Mouse (Mus musculus): ENCODE results near the gene Flt1. TPM values are rescaled to one million over a fixed set of nuclear protein-coding genes. Genes with fewer than 3 reads are reported as not detected.
A peak's percentile ranks its signal among the peaks of the same experiment; 100 is the strongest.

The Flt1 gene
- total RNA-seq, 1 experiment = 5.1 TPM

DNA sequence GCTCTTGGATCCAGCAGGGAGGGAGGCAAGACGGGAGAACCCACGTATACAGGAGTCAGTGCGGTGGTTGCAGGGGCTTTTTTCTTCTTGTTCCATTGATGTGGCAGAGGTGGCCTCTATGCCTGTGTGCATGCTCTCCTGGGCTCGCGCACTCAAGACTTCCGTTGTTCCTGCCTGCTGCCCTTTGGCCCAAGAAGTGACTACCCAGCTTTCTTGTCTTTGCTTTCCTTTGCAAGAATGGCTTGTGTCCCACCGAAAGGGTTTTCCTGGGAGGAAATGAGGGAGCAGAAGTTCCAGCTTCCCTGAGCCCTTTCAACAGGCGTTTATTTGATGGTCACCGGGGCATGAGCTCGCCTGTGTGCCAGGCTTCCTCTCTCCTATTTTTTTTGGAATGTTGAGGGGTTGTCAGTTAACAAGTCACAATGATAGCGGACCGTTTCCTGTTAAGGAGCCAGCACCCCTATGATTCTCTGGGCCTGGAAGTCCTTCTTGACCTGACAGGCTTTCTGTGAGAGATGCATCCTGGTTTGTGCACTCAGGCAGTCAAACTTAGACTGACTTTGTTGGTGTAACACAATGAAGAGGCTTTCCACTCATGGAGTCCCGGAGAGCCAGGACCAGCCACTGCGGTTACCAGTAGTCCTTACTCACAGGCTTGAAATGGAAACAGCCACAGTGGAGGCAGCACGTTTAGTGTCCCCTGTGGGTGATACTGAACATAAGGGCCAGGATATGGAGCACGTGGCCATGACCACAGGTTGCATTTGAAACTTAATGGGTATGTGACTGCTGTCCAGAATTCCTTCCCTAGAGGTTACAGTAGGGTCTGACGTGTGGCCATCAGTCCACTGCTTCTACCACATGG is 95.2 kb downstream of the Flt1 start:
- TF ChIP-seq CHD2 (IDR thresholded peaks at IDR 0.05; ENCODE audit: low read depth, low read length) (no peak), ZNF384 (IDR thresholded peaks at IDR 0.05; ENCODE audit: low read depth, low read length) (no peak)
- in situ Hi-C loops (cut with MboI; ENCODE audit: low sequenced_read_pairs in 2 of 2, unreplicated experiment in 2 of 2) = no loop called here
- Histone ChIP-seq H3K4me3 (ENCODE audit: insufficient read depth in 1 of 2, low read depth in 1 of 2, low read length in 2 of 2, poor library complexity in 1 of 2, severe bottlenecking in 1 of 2) (no peak overlapping the region), H3K36me3 (ENCODE audit: control insufficient read depth, insufficient read depth, low read length, poor library complexity, severe bottlenecking) (no peaks in the 10 kb centered on the region), H3K9ac (ENCODE audit: insufficient read depth, low read depth, low read length, poor library complexity, severe bottlenecking) (no peak overlapping the region), H3K27ac (ENCODE audit: insufficient read depth, low read depth, low read length, poor library complexity, severe bottlenecking) (no peak overlapping the region), H3K9me3 (ENCODE audit: control insufficient read depth, insufficient read depth, low read depth, low read length) (no peaks in the 10 kb centered on the region), H3K4me1 (ENCODE audit: control insufficient read depth in 2 of 2, insufficient read depth in 2 of 2, low read length in 2 of 2, poor library complexity in 1 of 2) (no peaks in the 10 kb centered on the region)
- no peak for DNase-seq (ENCODE audit: low read depth, low spot score)

DNA sequence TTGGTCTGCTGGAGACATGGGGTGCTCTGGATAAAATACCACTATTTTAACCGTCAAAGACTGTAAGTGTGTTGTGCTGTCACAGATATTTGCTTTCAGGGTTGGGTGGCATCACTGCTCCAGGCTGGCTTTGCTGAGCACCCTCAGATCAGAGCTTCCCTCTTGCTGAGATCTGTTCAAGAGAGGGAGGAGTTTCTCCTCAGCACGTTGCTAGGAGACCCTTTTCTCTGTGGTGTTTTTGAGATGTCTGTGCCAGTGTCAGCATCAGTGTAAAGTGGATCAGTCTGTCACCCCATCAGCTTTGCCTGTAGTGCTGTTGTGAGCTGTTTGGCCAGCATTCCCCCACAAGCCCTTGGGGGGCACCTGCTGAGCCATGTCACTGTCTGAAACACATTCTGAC is 98.9 kb downstream of the Flt1 start:
- no peaks in the 10 kb centered on the region for H3K9me3 ChIP-seq (ENCODE audit: control insufficient read depth, insufficient read depth, low read depth, low read length)
- in situ Hi-C loops (cut with MboI; ENCODE audit: low sequenced_read_pairs in 2 of 2, unreplicated experiment in 2 of 2) = no loop called here
- TF ChIP-seq ZNF384 (IDR thresholded peaks at IDR 0.05; ENCODE audit: low read depth, low read length) = no peak
- no peak for TF ChIP-seq ZC3H11A (IDR thresholded peaks at IDR 0.05; ENCODE audit: borderline replicate concordance, low read depth, low read length)
- no peak for TF ChIP-seq HCFC1 (IDR thresholded peaks at IDR 0.05; ENCODE audit: borderline replicate concordance, insufficient read depth, low read length)
- no peak for TF ChIP-seq MAFK (IDR thresholded peaks at IDR 0.05; ENCODE audit: insufficient read depth, low read depth, low read length)
- no peak for TF ChIP-seq CHD2 (IDR thresholded peaks at IDR 0.05; ENCODE audit: low read depth, low read length)

DNA sequence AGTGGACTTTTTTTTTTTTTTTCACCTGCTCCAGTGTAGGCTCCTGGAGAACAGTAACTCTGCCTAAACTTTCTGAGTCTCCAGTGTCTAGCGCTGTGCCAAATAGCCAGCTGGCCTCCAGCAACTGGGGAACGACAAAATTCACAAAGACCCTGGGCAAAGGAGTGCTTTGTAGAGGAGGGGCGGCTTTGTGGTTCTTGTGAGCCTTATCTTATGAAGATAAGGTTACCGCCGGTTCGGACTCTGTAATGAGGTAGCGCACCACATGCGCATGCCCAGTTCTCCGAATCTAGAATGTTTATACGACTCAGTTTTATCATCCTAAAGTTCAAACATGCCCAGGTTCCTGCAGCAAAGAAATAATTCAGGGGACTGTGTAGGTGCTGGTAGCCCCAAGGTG is 102.1 kb downstream of the Flt1 start:
- H3K9me3 ChIP-seq (ENCODE audit: control insufficient read depth, insufficient read depth, low read depth, low read length) = no peaks in the 10 kb centered on the region
- H3K4me3 ChIP-seq (ENCODE audit: insufficient read depth in 1 of 2, low read depth in 1 of 2, low read length in 2 of 2, poor library complexity in 1 of 2, severe bottlenecking in 1 of 2) = no peak overlapping the region

More for the DNA sequence above, 98.9 kb downstream of the Flt1 start:
- Histone ChIP-seq H3K27ac (ENCODE audit: insufficient read depth, low read depth, low read length, poor library complexity, severe bottlenecking) (no peak overlapping the region), H3K9ac (ENCODE audit: insufficient read depth, low read depth, low read length, poor library complexity, severe bottlenecking) (no peak overlapping the region), H3K4me1 (ENCODE audit: control insufficient read depth in 2 of 2, insufficient read depth in 2 of 2, low read length in 2 of 2, poor library complexity in 1 of 2) (no peaks in the 10 kb centered on the region), H3K36me3 (ENCODE audit: control insufficient read depth, insufficient read depth, low read length, poor library complexity, severe bottlenecking) (no peaks in the 10 kb centered on the region), H3K4me3 (ENCODE audit: insufficient read depth in 1 of 2, low read depth in 1 of 2, low read length in 2 of 2, poor library complexity in 1 of 2, severe bottlenecking in 1 of 2) (no peak overlapping the region)
- no peak for DNase-seq (ENCODE audit: low read depth, low spot score)

DNA sequence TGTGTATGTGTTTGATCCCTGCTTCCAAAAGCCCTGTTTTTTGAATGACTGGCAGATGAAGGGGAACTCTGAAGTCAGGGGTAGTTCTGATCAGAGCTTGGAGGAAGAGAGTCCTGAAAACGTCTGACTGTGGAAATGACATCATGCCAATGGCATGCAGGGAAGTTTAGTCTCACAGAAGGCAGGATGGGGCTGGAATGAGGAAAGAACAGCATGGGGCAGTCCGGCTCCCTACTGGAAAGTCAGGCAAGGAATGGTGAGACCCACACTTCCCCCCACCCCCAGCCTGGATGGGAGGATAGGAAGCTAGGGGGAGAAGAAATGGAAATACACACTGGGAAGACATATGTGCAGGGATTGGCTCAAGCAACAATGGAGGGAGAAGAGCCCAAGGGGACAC is 105.6 kb downstream of the Flt1 start:
- Histone ChIP-seq H3K36me3 (ENCODE audit: control insufficient read depth, insufficient read depth, low read length, poor library complexity, severe bottlenecking) (no peaks in the 10 kb centered on the region), H3K27ac (ENCODE audit: insufficient read depth, low read depth, low read length, poor library complexity, severe bottlenecking) (no peak overlapping the region), H3K4me1 (ENCODE audit: control insufficient read depth in 2 of 2, insufficient read depth in 2 of 2, low read length in 2 of 2, poor library complexity in 1 of 2) (peaks cover 0 to 8% of the 10 kb centered on the region in 2 experiments; a peak in 2 of 4 replicates), H3K9me3 (ENCODE audit: control insufficient read depth, insufficient read depth, low read depth, low read length) (no peaks in the 10 kb centered on the region), H3K4me3 (ENCODE audit: insufficient read depth in 1 of 2, low read depth in 1 of 2, low read length in 2 of 2, poor library complexity in 1 of 2, severe bottlenecking in 1 of 2) (no peak overlapping the region), H3K9ac (ENCODE audit: insufficient read depth, low read depth, low read length, poor library complexity, severe bottlenecking) (no peak overlapping the region)
- in situ Hi-C loops (cut with MboI; ENCODE audit: low sequenced_read_pairs in 2 of 2, unreplicated experiment in 2 of 2) = no loop called here
- peak; percentile 59 for DNase-seq (ENCODE audit: low read depth, low spot score)
- TF ChIP-seq ZNF384 (IDR thresholded peaks at IDR 0.05; ENCODE audit: low read depth, low read length) (no peak), ZC3H11A (IDR thresholded peaks at IDR 0.05; ENCODE audit: borderline replicate concordance, low read depth, low read length) (no peak), CHD2 (IDR thresholded peaks at IDR 0.05; ENCODE audit: low read depth, low read length) (no peak), HCFC1 (IDR thresholded peaks at IDR 0.05; ENCODE audit: borderline replicate concordance, insufficient read depth, low read length) (no peak), MAFK (IDR thresholded peaks at IDR 0.05; ENCODE audit: insufficient read depth, low read depth, low read length) (no peak)

More for the DNA sequence above, 102.1 kb downstream of the Flt1 start:
- no peak overlapping the region for H3K27ac ChIP-seq (ENCODE audit: insufficient read depth, low read depth, low read length, poor library complexity, severe bottlenecking)
- no peak for DNase-seq (ENCODE audit: low read depth, low spot score)
- in situ Hi-C loops (cut with MboI; ENCODE audit: low sequenced_read_pairs in 2 of 2, unreplicated experiment in 2 of 2) = no loop called here
- TF ChIP-seq CHD2 (IDR thresholded peaks at IDR 0.05; ENCODE audit: low read depth, low read length) (no peak), ZC3H11A (IDR thresholded peaks at IDR 0.05; ENCODE audit: borderline replicate concordance, low read depth, low read length) (no peak), HCFC1 (IDR thresholded peaks at IDR 0.05; ENCODE audit: borderline replicate concordance, insufficient read depth, low read length) (no peak), ZNF384 (IDR thresholded peaks at IDR 0.05; ENCODE audit: low read depth, low read length) (no peak), MAFK (IDR thresholded peaks at IDR 0.05; ENCODE audit: insufficient read depth, low read depth, low read length) (no peak)
- peaks cover 0 to 8% of the 10 kb centered on the region in 2 experiments; a peak in 2 of 4 replicates for H3K4me1 ChIP-seq (ENCODE audit: control insufficient read depth in 2 of 2, insufficient read depth in 2 of 2, low read length in 2 of 2, poor library complexity in 1 of 2)
- H3K36me3 ChIP-seq (ENCODE audit: control insufficient read depth, insufficient read depth, low read length, poor library complexity, severe bottlenecking) = no peaks in the 10 kb centered on the region
- H3K9ac ChIP-seq (ENCODE audit: insufficient read depth, low read depth, low read length, poor library complexity, severe bottlenecking) = no peak overlapping the region
